Mouse (Mus musculus) left cerebral cortex, adult 2 months (tissue): ENCODE measurements around the gene Zic1. TPM values are rescaled to one million over a fixed set of nuclear protein-coding genes. Genes with fewer than 3 reads are reported as not detected.

ENCODE experiments used
- DNase-seq, 2 experiments: peaks; one replicate each; pipeline ENCODE4 v3.0.0; 2021 to 2022; ENCODE audit warnings: low spot score in 2 of 2, mixed read lengths in 1 of 2; ENCODE audit errors: extremely low spot score in 1 of 2
- H3K27ac ChIP-seq: fragments of 200-600 bp; 2 replicates; pipeline ENCODE4 v1.8.1; 2022
- H3K4me3 ChIP-seq: fragments of 200-600 bp; 2 replicates; pipeline ENCODE4 v1.8.1; 2022
- CTCF ChIP-seq: fragments of 200-600 bp; IDR thresholded peaks from 2 replicates; pipeline ENCODE4 v1.8.1; 2022; ENCODE audit warnings: antibody characterized with exemption, mild to moderate bottlenecking, moderate library complexity
- intact Hi-C: fragments of 180-260 bp; cut with DNase I; formaldehyde crosslinking; loops from one replicate; pipeline ENCODE4 v1.15.1; 2025
- long read RNA-seq, 2 experiments: library from polyadenylated mRNA; stranded (forward); transcript quantifications; one replicate each; pipeline ENCODE4 v2.0.0; 2021; ENCODE audit warnings: borderline mapping rate in 2 of 2
- total RNA-seq, 2 experiments: library from RNA; stranded (reverse); gene quantifications; 2 replicates each; pipeline ENCODE4 v1.2.3; 2021

Zic1 gene
- 10 to 100 TPM; 15.8 to 16.0 TPM for total RNA-seq
- long read RNA-seq, experiment 1 = 0 reads
- long read RNA-seq, experiment 2 = 0 reads

DNA sequence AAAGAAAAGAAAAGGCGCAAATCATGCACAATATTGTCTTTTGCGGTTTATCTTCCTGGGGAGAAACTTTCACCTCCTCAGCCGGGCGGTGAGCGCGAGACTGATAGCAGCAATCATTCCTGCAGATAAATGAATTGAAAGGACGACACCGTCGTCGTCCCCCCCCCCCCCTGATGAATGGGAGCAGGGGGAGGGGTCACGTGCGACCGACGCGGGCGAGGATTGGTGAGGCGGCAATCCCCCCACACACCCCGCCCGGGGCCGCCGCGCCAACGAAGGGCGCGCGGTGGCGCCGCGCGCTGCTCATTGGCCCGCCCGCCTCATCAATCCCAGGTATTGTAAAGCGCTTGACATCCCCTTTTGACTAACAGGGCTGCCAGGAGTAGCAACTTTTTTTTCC is at the start of gene Zic1:
Gene Zic1, minus strand, starts transcription at position 147 of the 400 bp plus-strand sequence.
- no peak for TF ChIP-seq CTCF
- intact Hi-C loops = no loop called here

DNA sequence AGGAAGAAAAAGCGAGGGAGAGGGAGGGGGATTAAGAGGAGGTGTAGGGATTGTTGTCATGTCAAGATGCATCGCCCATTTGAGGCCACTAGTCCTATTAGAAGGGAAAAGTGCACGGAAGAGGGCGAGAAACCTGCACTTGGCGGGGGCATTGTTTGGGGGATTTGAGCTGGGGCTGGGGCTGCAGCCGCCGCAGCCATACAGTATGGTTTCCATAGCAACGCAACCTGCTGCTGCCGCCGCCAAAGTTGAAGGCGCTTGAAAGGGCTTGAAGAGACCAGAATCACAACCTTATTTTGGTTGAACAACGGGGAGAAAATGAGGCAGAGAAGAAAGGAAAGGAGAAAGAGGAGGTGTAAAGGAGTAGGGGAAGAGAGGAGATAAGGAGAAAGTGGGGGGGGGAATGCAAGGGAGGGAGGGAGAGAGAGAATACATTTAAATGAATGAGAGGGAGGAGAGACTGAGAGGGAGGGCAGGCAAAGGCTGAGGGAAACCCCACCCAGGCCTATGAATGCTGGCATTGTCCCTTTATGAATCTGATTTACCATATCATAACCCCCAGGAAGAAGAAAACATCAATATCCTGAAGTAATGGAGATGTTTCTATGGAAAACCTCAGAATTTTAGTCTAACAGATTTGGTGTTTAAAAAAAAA is 48.5 kb upstream of the Zic1 start:
- DNase-seq = no peak
- TF ChIP-seq CTCF = no peak
- H3K27ac ChIP-seq = no peak overlapping the region
- intact Hi-C loops = no loop called here
- no peak overlapping the region for H3K4me3 ChIP-seq

More for the DNA sequence above, at the start of gene Zic1:
- Histone ChIP-seq H3K4me3 (peak within 1 kb of the TSS; percentile 29), H3K27ac (peak within 1 kb of the TSS; percentile 36; the same call in 1 of the 2 replicates)
- DNase-seq = no peak

GRCm38 (mm10) chr9:91409771-91410170 is 44.2 kb upstream of the Zic1 start:
- DNase-seq = no peak
- intact Hi-C loops = no loop called here
- Histone ChIP-seq H3K27ac (no peak overlapping the region), H3K4me3 (no peak overlapping the region)
- no peak for TF ChIP-seq CTCF

- no peak for TF ChIP-seq CTCF
- no peak for DNase-seq
- intact Hi-C loops = no loop called here
- Histone ChIP-seq H3K27ac (no peak overlapping the region), H3K4me3 (no peak overlapping the region)
Observed at GRCm38 (mm10) chr9:91406258-91406763, 40.7 kb upstream of the Zic1 start.

DNA sequence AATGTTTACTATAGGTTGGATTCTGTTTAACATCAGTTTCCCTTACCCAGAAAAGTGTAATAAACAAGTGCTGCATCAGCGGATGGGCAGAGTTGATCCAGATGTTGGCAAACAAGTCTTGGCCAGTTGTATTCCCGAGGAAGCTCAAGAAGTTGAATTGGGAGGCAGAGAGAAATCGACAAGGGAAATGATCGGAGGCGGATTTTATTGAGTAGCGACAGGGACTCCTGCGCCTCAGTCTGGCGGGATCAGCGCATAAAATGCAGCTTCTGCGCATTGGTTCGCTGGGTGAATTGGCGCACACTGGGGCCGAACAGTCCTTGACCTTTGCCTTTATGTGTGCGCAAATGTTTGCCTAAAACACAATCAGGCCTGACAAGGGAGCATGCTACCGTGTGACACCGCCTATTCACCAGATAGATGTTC is 40.2 kb upstream of the Zic1 start:
- TF ChIP-seq CTCF = no peak
- H3K27ac ChIP-seq = no peak overlapping the region
- intact Hi-C loops = no loop called here
- no peak overlapping the region for H3K4me3 ChIP-seq
- DNase-seq = no peak

- H3K27ac ChIP-seq = no peak overlapping the region
Observed at GRCm38 (mm10) chr9:91404905-91405752, 39.5 kb upstream of the Zic1 start.

GRCm38 (mm10) chr9:91404229-91404628 is 38.6 kb upstream of the Zic1 start:
- intact Hi-C loops = no loop called here
- TF ChIP-seq CTCF = no peak
- Histone ChIP-seq H3K27ac (no peak overlapping the region), H3K4me3 (no peak overlapping the region)
- no peak for DNase-seq

More at GRCm38 (mm10) chr9:91404905-91405752, 39.5 kb upstream of the Zic1 start:
- no peak for TF ChIP-seq CTCF
- no peak for DNase-seq
- no peak overlapping the region for H3K4me3 ChIP-seq
- intact Hi-C loops = no loop called here

DNA sequence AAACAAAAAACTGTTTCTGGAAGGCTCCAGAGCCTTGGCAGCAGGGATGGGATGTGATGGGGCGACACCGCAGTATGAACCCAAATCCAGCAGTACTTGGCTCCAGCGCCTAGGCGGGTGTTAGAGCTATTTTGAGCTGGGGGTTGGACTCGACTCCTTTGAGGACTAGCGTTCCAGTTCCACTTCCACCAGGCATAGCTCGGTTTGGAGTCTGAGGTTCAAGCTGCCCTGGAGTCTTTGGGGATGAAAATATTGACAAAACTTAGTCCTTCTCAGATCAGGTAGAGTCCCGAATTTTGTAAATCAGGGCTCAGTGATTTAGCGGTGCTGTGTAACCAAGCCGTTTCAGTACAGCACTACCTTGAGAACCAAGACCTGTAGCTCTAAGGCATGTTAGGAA is 35.9 kb upstream of the Zic1 start:
- TF ChIP-seq CTCF = no peak
- H3K4me3 ChIP-seq = no peak overlapping the region
- intact Hi-C loops = no loop called here
- no peak for DNase-seq
- H3K27ac ChIP-seq = no peak overlapping the region

GRCm38 (mm10) chr9:91400482-91401093 is 35.0 kb upstream of the Zic1 start:
- intact Hi-C loops = no loop called here
- no peak overlapping the region for H3K4me3 ChIP-seq
- no peak for DNase-seq
- TF ChIP-seq CTCF = no peak
- no peak overlapping the region for H3K27ac ChIP-seq

GRCm38 (mm10) chr9:91399976-91400375 is 34.4 kb upstream of the Zic1 start:
- TF ChIP-seq CTCF = no peak
- no peak overlapping the region for H3K27ac ChIP-seq
- no peak overlapping the region for H3K4me3 ChIP-seq
- intact Hi-C loops = no loop called here
- DNase-seq = no peak

- no peak overlapping the region for H3K4me3 ChIP-seq
- DNase-seq = no peak
- intact Hi-C loops = no loop called here
- H3K27ac ChIP-seq = no peak overlapping the region
- TF ChIP-seq CTCF = no peak
Observed at GRCm38 (mm10) chr9:91395066-91395772, 29.6 kb upstream of the Zic1 start.
